Mouse (Mus musculus) E14TG2a.4 (cell line): ENCODE measurements around the gene Slc39a11.

Source experiments
- CTCF ChIP-seq: conservative IDR thresholded peaks from 2 replicates; pipeline ENCODE4 v1.5.1; 2014; ENCODE audit warnings: low read length
- NANOG ChIP-seq: IDR thresholded peaks from 2 replicates; pipeline ENCODE4 v1.6.1; 2014; ENCODE audit warnings: borderline replicate concordance, low read length, mixed read lengths
- POU5F1 ChIP-seq: IDR thresholded peaks from 2 replicates; pipeline ENCODE4 v1.6.1; 2014; ENCODE audit warnings: low read length, borderline replicate concordance

GRCm38 (mm10) chr11:113691318-113691717 lies 41.4 kb upstream of the Slc39a11 start:
- TF ChIP-seq NANOG = no peak
- no peak for TF ChIP-seq CTCF
- TF ChIP-seq POU5F1 = no peak
